Mouse (Mus musculus) MEL (cell line): ENCODE measurements at regions not wholly inside any gene's neighbourhood (a gene's known extent, or its start where the extent isn't known, plus 50 kb on each side); places are given as distances from the start of the nearest gene placed in this dataset.

Source experiments
- CHD2 ChIP-seq: IDR thresholded peaks from 2 replicates; pipeline ENCODE4 v1.6.1; 2011; ENCODE audit warnings: low read length, improper control_type of control experiment
- CTCF ChIP-seq, 3 experiments: IDR thresholded peaks in 2 of 3; conservative IDR thresholded peaks in 1 of 3; 2 replicates each; pipeline ENCODE4 v1.5.1; 2011 to 2012; ENCODE audit warnings: low read length in 3 of 3, low read depth in 2 of 3, mild to moderate bottlenecking in 2 of 3, improper control_type of control experiment in 1 of 3, inconsistent platforms in 1 of 3, mixed read lengths in 1 of 3, moderate library complexity in 1 of 3; ENCODE audit not compliant: control insufficient read depth in 1 of 3, insufficient read depth in 1 of 3, poor library complexity in 1 of 3, severe bottlenecking in 1 of 3
- ELF1 ChIP-seq: IDR thresholded peaks from 2 replicates; pipeline ENCODE4 v1.6.1; 2014; ENCODE audit warnings: low read depth, mild to moderate bottlenecking, inconsistent platforms, low read length, improper control_type of control experiment, moderate library complexity
- ETS1 ChIP-seq: IDR thresholded peaks from 2 replicates; pipeline ENCODE4 v1.6.1; 2012; ENCODE audit warnings: low read depth, mild to moderate bottlenecking, inconsistent platforms, low read length, improper control_type of control experiment, moderate library complexity
- MAX ChIP-seq: IDR thresholded peaks from 2 replicates; pipeline ENCODE4 v1.6.1; 2011; ENCODE audit warnings: low read length, improper control_type of control experiment
- MAZ ChIP-seq: IDR thresholded peaks from 2 replicates; pipeline ENCODE4 v1.6.1; 2012; ENCODE audit warnings: low read depth, mild to moderate bottlenecking, inconsistent platforms, low read length, improper control_type of control experiment
- MEF2A ChIP-seq: IDR thresholded peaks from 2 replicates; pipeline ENCODE4 v1.6.1; 2014; ENCODE audit warnings: low read depth, mild to moderate bottlenecking, inconsistent platforms, low read length, improper control_type of control experiment; ENCODE audit not compliant: poor library complexity, insufficient replicate concordance, severe bottlenecking; ENCODE audit errors: extremely low read depth
- POLR2A ChIP-seq, 2 experiments: IDR thresholded peaks; 2 replicates each; pipeline ENCODE4 v1.6.1; 2011 to 2012; ENCODE audit warnings: low read length in 2 of 2, mild to moderate bottlenecking in 2 of 2, control low read depth in 1 of 2, improper control_type of control experiment in 1 of 2, low read depth in 1 of 2, moderate library complexity in 1 of 2; ENCODE audit not compliant: control insufficient read depth in 1 of 2, insufficient read depth in 1 of 2, poor library complexity in 1 of 2
- POLR2AphosphoS2 ChIP-seq: IDR thresholded peaks from 2 replicates; pipeline ENCODE4 v1.6.1; 2011; ENCODE audit warnings: low read length, improper control_type of control experiment
- POLR2AphosphoS5 ChIP-seq: IDR thresholded peaks from 2 replicates; pipeline ENCODE4 v1.6.1; 2012; ENCODE audit warnings: low read depth, borderline replicate concordance, mild to moderate bottlenecking, inconsistent platforms, low read length, moderate library complexity, mixed read lengths
- USF2 ChIP-seq, 2 experiments: IDR thresholded peaks; 2 replicates each; pipeline ENCODE4 v1.6.1; 2011 to 2012; ENCODE audit warnings: improper control_type of control experiment in 2 of 2, low read length in 2 of 2, borderline replicate concordance in 1 of 2, inconsistent platforms in 1 of 2, low read depth in 1 of 2, mild to moderate bottlenecking in 1 of 2; ENCODE audit not compliant: insufficient read depth in 1 of 2
- ZMIZ1 ChIP-seq: IDR thresholded peaks from 2 replicates; pipeline ENCODE4 v1.6.1; 2012; ENCODE audit warnings: low read depth, mild to moderate bottlenecking, inconsistent platforms, low read length, improper control_type of control experiment, moderate library complexity
- ZNF384 ChIP-seq: IDR thresholded peaks from 2 replicates; pipeline ENCODE4 v1.6.1; 2012; ENCODE audit warnings: low read depth, mild to moderate bottlenecking, inconsistent platforms, low read length, improper control_type of control experiment

GRCm38 (mm10) chr8:26809943-26810342 is 167.2 kb upstream of the Zfp703 start:
- no peak for TF ChIP-seq CTCF (IDR thresholded peaks at IDR 0.05 in 2 of 3, conservative IDR thresholded peaks at IDR 0.05 in 1 of 3; ENCODE audit: control insufficient read depth in 1 of 3, insufficient read depth in 1 of 3, low read depth in 2 of 3, low read length in 3 of 3, poor library complexity in 1 of 3, severe bottlenecking in 1 of 3)
- no peak for TF ChIP-seq ELF1
- TF ChIP-seq POLR2A (IDR thresholded peaks at IDR 0.05; ENCODE audit: control insufficient read depth in 1 of 2, insufficient read depth in 1 of 2, low read depth in 1 of 2, low read length in 2 of 2, poor library complexity in 1 of 2): no peak
- TF ChIP-seq ZNF384: no peak
- no peak for TF ChIP-seq USF2 (IDR thresholded peaks at IDR 0.05; ENCODE audit: borderline replicate concordance in 1 of 2, insufficient read depth in 1 of 2, low read depth in 1 of 2, low read length in 2 of 2)
- no peak for TF ChIP-seq MAX
- TF ChIP-seq ZMIZ1: no peak
- no peak for TF ChIP-seq POLR2AphosphoS2
- TF ChIP-seq POLR2AphosphoS5: no peak
- no peak for TF ChIP-seq ETS1
- TF ChIP-seq CHD2: no peak
- no peak for TF ChIP-seq MAZ
- no peak for TF ChIP-seq MEF2A
